Mouse (Mus musculus) inflammation-experienced regulatory T-cells, adult 6 months (primary cell): ENCODE results near the gene Ina. TPM values are rescaled to one million over a fixed set of nuclear protein-coding genes. Genes with fewer than 3 reads are reported as not detected.
A peak's percentile ranks its signal among the peaks of the same experiment; 100 is the strongest.

Source experiments
- ATAC-seq: one replicate; pipeline ENCODE4 v1.8.0; 2017
- polyA plus RNA-seq, 3 experiments: library from polyadenylated mRNA; unstranded; fragments of 100-300 nt; shearing (Covaris generic); gene quantifications; one replicate each; pipeline ENCODE4 v1.2.1; 2017

The Ina gene
- polyA plus RNA-seq, 3 experiments from 2014 or later = not detected

- no peak for ATAC-seq
Observed at GRCm38 (mm10) chr19:47014159-47014446, 395 bp upstream of the Ina start.

DNA sequence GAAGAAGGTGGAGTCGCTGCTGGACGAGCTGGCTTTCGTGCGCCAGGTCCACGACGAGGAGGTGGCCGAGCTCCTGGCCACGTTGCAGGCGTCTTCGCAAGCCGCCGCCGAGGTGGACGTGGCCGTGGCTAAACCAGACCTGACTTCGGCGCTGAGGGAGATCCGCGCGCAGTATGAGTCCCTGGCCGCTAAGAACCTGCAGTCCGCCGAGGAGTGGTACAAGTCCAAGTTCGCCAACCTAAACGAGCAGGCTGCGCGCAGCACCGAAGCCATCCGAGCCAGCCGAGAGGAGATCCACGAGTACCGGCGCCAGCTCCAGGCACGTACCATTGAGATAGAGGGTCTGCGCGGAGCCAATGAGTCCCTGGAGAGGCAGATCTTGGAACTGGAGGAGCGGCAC, 898 bp downstream of the Ina start:
- ATAC-seq = no peak

- ATAC-seq = no peak
Observed at GRCm38 (mm10) chr19:47015965-47016364, 1.5 kb downstream of the Ina start.

GRCm38 (mm10) chr19:47016487-47016886, 2.0 kb downstream of the Ina start:
- ATAC-seq = no peak

GRCm38 (mm10) chr19:47017831-47018230, 3.3 kb downstream of the Ina start:
- ATAC-seq = no peak

- ATAC-seq = no peak
Observed at GRCm38 (mm10) chr19:47018330-47018729, 3.8 kb downstream of the Ina start.

GRCm38 (mm10) chr19:47019326-47019725, 4.8 kb downstream of the Ina start:
- no peak for ATAC-seq

- no peak for ATAC-seq
Observed at GRCm38 (mm10) chr19:47022709-47023108, 8.2 kb downstream of the Ina start.

DNA sequence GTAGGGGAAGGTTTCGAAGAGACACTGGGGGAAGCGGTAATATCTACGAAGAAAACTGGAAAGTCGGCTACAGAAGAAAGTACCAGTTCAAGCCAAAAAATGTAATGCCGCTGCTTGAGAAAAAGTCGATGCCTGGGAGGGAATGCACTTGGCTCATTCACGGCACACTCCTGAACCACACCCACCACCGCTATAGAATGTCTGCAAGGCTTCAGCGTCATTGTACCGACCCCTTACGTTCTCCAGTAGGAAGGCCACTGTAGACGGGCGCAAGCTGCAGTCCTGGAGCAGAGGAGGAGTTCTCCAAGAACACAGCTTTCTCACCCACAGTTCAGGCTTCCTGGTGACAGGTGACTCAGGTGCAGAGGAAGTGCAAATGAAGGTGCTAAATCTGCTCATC, 9.0 kb downstream of the Ina start:
- ATAC-seq = no peak

- no peak for ATAC-seq
Observed at GRCm38 (mm10) chr19:47024954-47025353, 10.5 kb downstream of the Ina start.

DNA sequence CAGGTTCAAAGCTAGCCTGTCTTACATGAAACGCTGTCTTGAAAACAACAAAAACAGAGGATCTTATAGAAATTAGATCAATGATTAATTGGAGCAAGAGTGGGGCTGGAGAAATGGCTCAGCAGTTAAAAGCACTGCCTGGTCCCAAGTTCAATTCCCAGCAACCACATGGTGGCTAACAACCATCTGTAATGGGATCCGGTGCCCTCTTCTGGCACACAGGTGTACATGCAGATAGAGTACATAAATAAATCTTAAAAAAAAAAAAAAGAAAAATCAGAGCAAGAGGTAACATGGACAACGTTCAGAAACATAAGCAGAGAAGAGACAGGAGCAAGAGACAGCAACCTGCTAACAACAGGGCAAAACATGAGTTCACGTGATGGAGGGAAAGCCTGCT, 12.0 kb downstream of the Ina start:
- no peak for ATAC-seq

GRCm38 (mm10) chr19:47029796-47030195, 15.3 kb downstream of the Ina start:
- ATAC-seq = no peak

DNA sequence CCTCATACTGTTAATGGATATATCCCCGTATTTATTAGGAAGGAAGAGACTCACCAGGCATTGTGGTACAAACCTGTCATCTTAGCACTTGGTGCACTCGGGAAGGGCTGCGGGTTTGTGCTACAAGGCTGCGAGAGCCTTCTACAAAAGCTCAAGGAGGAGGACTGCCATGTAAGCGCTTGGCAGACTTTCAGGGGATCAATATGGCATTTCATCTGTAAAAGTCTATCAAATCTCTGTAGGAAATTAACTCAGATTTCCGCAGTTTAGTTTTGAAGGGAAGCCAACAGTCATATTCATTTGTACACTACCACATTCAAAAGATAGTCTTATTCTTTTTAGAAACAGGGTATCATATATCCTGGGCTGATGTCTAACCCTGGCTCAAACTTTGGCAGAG, 17.3 kb downstream of the Ina start:
- no peak for ATAC-seq

GRCm38 (mm10) chr19:47034916-47035315, 20.4 kb downstream of the Ina start:
- no peak for ATAC-seq

- no peak for ATAC-seq
Observed at GRCm38 (mm10) chr19:47036596-47036995, 22.1 kb downstream of the Ina start.

DNA sequence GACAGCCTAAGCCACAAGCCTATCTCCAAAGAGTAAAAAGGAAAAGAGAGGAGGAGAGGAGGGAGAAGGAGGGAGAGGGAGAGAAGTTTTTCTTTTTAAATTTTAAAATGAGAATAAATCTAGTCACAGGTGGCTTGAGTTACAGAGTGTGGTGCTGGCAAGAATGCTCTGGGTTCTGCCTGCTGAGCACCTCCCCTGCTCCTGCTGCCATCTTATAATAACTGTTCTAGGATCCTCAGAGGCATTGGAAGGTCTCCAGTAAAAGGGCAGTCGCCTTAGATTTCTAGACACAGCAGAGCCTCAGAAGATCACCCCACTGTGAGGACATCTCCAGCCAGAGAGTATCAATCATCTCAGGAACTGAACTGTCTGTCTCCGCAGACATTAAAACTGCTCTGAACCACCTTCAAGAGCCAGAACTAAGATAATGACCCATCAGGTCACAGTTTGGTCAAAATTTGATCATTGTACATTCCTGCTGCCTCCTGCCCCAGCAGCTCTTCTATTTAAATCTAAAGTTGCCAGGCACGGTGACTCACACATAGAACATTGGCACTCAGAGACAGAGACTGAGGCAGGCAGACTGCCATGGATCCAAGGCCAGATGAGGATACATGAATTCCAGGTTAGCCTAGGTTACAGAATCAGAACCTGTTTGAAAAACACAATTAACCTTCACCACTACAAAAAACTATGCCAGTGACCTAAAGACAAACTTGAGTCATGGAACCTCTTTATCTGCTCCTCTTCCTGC, 26.4 kb downstream of the Ina start:
- ATAC-seq = no peak

GRCm38 (mm10) chr19:47043608-47044007, 29.1 kb downstream of the Ina start:
- no peak for ATAC-seq

- no peak for ATAC-seq
Observed at GRCm38 (mm10) chr19:47046343-47046742, 31.8 kb downstream of the Ina start.

- ATAC-seq = no peak
Observed at GRCm38 (mm10) chr19:47047236-47047833, 32.8 kb downstream of the Ina start.

- ATAC-seq = no peak
Observed at GRCm38 (mm10) chr19:47049061-47049460, 34.6 kb downstream of the Ina start.

GRCm38 (mm10) chr19:47049840-47050239, 35.3 kb downstream of the Ina start:
- no peak for ATAC-seq

- peak; percentile 95 for ATAC-seq
Observed at GRCm38 (mm10) chr19:47050271-47051032, 36.0 kb downstream of the Ina start, which contains the start of gene Pcgf6. TSS of gene Pcgf6 (minus strand) at chr19:47050906.

- ATAC-seq = no peak
Observed at GRCm38 (mm10) chr19:47052927-47053326, 38.4 kb downstream of the Ina start.

DNA sequence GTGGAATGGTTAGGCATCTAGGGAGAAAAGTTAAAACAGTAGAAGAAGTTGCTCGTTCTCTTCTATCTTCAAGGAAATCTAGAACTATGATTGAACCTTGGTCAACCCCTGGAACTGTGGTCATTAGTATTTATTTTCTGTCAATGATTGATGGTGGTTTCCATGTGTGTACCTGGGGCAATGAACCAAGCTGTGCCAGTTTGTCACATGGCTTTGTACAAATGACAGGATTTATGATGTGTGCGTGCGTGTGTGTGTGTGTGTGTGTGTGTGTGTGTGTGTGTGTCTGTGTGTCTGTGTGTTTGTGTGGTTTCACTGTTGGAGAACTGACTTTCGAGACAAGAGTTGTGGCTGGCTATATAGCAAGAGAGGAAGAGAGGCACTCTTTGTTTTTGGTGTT, 39.0 kb downstream of the Ina start:
- ATAC-seq = no peak
